Mouse (Mus musculus) stomach, postnatal 0 days (tissue): ENCODE data around the gene Tm9sf3.

Source experiments
- CTCF ChIP-seq: IDR thresholded peaks from 2 replicates; pipeline ENCODE4 v1.5.1; 2016; ENCODE audit warnings: antibody characterized with exemption, low read depth, mild to moderate bottlenecking, moderate library complexity
- EP300 ChIP-seq: optimal IDR thresholded peaks from 2 replicates; pipeline ENCODE3; 2016; ENCODE audit warnings: antibody characterized with exemption

- no peak for TF ChIP-seq CTCF
- TF ChIP-seq EP300, result no peak
Observed at GRCm38 (mm10) chr19:41282718-41283117, 18.9 kb upstream of the Tm9sf3 start.
